Mouse (Mus musculus) c-Kit-negative CD71-positive TER-119-positive erythroid progenitor cells, embryonic 14.5 days (primary cell): ENCODE data around the gene Rnf149.
A peak's percentile ranks its signal among the peaks of the same experiment; 100 is the strongest.

Experiments
- DNase-seq: peaks from one replicate; pipeline ENCODE4 v3.0.0-alpha.2; 2013; ENCODE audit warnings: low read depth, low spot score

Gene Rnf149

DNA sequence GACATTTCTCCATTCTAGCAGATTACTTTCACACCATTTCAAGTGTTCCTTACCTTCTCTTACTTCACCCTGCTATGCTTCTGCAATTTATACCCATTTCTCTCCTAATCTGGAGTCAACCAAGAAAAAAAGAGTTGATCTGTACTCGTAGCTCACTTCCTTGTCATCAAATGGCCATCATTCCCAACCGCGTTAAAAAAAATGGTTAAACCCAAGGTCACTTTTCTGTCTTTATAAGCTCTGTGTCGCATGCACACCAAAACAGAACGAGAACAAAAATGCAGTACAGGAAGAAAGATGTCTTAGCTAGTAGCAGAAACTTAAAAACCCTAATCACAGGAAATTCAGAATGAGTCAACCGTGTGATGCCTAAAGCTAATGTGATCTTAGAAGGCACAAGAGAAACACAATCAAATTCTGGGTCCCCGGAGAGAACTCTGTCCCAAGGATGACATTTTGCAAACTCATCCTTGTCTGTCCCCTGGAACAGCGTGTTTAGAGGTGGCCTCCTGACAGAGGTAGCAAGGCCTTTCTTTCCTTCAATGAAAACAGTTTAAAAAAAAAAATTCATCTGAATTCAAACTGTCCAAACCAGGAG is 1.3 kb downstream of the Rnf149 start:
- peak; percentile 39 for DNase-seq

DNA sequence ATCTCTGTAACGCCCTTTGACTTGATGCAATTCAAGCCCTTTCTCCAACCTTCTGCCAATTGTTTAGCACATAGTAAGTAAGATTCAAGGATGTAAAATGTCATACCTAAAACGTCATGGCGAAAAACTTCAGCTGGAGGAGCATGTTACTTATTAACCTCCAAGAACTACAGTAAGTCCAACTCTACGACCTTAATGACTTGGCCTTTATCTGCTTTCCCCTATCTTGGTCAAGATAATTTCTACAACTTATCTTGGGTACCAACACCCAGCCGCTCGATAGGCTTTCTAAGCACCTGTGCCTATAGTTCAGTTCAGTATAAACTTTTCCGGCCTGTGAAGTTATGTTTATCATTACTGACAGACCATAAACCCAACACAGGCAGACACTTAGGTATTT is 3.3 kb downstream of the Rnf149 start:
- DNase-seq = no peak

DNA sequence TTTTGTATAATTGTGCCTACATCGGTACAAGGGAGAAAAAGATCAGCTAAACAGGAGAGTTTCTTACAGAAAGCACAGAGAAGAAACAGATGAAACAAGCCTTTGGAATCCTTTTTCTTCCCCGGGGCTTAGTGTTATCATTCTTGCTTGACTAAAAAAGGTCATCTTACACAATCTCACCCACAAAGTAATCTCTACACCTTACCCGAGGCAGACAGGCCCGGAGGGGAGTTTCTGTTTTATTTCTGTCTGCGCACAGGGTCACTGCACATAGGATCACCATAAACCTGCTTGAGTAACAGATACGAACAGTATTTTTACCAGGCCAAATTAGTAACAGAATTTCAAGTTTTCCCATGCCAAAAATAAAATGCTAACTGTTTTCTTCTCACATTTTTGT is 5.6 kb downstream of the Rnf149 start:
- DNase-seq = no peak

DNA sequence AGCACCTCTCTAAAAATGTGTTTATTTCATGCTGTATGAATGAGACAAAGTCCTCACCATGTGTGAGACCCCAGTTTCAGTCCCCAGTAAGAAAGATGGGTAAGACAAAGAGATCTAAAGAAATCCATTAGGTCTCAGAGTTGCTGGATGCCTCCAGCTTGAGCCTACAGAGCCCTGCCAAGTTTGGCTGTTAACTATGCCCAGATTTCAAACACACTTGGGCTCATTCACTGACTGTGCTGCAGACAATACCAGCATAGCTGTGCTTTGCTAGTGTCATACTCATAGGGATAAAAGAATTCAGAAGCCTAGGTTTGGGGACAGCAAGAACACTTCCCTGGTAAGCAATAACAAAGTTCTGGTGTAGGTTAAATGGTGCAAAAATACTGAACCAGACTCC is 9.1 kb downstream of the Rnf149 start:
- no peak for DNase-seq

DNA sequence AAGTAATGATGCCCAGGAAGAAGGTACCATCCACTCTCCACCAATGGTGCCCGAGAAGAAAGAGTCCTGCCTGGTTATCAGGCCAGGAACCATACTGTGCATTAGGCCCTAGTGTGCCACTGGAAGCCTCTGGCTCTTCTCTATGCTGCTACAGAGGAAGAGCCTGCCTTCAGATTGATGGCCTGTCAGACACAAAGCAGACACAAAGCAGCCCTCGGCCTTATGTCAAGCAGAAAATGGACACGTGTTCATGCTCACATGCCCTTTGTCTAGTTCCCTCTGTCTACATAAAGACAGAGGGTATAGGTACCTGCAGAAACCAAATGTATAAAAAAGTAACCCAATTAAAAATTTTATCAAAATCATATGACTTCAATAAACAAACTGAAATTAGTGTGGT is 12.6 kb downstream of the Rnf149 start:
- DNase-seq = no peak

DNA sequence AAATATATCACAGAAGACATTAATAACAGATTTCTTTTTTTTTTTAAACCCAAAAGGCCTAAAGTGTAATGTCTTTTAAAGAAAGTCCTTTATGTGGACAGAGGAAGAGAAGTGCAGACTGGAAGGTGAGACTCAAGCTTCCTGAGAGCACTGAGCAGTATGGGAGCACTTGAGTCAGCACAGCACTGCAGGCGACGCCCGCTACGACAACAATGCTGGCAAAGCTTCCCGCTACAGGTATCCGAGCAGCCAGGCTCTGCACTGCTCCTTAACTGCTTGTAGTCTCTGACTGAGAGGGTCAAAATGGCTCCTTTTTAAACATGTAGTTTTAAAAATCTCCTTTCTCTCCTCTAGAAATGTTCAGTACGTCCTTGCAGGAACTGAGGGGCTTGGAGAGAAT is 14.0 kb downstream of the Rnf149 start:
- no peak for DNase-seq

DNA sequence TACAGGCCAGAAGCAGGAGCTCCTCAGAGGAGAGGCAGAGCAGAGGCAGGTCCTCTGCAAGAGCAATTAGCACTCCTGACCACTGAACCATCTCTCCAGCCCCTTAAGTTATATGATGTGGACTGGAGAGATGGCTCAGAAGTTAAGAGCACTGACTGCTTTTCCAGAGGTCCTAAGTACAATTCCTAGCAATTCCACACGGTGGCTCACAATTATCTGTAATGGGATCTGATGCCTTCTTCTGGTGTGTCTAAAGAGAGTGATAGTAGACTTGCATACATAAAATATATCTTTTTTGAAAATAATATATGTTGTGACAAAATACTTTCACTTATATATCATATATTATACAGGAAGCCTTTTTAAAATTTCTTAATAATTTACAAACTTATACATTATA is 15.3 kb downstream of the Rnf149 start:
- no peak for DNase-seq

DNA sequence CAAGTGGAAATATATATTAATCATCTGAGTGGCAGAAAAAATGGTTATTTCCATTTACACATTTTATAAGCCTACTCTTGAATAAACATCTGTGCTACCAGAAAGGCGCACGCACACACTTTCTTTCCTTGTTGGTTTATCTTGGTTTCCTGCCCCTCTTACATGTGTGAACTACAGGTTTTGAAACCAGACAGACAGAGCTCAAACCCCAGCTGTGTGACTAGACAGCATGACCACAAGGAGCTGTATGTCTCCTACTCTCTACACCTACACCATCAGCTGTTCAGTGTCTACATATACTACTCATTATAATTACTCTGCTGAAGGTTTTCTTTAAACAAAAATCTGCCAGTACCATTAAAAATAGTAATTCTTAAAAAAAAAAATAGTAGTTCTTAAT is 18.2 kb downstream of the Rnf149 start:
- DNase-seq = no peak

DNA sequence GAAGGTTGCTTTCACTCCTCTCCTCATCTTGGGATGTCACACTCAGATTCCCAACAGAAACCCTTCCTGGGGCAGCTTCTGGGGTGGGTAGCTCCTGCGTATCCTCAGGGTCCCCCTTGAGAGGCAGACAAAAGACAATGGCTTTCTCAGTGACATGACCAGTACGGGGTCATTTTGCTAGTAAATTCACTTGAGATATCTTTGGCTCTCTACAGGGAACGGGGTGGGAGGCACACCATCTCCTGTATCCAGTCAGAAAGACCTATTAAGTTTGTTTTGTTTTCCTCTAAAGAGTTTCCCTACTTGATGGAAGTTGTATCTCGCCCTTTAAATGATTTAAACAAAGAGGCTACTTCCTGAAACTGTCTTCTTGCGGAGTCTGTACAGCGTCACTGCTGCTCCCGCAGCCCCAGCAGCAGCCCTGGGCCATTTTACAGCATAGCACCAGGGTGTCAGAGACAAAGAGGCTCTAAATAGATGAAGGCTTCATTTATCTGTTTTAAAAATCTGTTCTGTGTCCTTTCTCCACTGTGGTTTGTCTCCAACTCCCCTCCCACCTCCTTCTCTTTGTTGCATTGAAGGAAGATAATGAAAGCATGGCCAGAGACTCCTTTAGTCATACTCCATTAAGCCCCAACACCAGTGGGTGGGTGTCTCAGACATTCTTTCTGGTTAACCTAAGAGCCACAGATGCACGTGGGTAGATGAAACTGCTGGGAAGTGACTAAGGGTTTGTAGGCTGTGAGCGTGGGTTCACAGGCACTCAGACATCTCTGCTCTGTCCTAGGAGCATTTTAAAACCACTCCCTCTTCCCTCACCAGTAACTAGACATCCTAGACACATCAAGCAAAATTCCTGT is 21.4 kb downstream of the Rnf149 start:
- no peak for DNase-seq

DNA sequence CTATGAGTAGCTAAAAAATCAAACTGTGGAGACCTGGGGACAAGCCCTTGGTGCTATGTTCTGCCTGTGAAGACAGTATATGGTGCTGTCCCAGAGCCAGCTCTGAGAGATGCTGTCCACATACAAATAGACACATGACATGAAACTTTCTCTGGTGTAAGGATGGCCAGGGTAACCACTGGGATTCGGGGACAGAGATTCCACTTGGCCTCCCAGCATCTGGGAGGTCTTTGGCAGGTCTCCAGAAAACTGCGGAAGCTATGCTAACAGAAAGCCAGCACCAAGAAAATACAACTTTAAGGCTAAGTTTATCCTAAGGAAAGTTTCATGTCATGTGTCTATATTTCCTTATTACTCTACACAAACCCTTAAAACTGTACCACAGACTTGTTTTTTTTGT is 27.4 kb downstream of the Rnf149 start:
- no peak for DNase-seq

DNA sequence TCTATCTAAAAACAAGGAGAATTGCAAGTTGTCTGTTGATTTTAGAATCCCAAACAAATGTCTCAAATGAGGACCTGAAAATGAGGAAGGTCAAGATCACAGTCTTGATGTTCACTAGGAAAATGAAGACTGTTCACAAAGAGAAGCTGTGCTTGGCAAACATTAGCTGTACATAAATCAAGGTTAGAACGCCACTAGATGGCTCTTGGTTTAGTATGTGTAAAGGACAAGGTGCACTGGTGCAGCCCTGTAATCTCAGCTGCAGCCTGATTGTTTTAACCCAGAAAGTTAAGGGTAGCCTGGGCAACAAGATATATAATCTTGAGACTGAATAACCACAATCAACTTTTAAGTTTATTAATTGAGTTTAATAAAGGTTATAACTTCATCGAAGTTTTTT is 30.0 kb downstream of the Rnf149 start:
- DNase-seq = no peak

DNA sequence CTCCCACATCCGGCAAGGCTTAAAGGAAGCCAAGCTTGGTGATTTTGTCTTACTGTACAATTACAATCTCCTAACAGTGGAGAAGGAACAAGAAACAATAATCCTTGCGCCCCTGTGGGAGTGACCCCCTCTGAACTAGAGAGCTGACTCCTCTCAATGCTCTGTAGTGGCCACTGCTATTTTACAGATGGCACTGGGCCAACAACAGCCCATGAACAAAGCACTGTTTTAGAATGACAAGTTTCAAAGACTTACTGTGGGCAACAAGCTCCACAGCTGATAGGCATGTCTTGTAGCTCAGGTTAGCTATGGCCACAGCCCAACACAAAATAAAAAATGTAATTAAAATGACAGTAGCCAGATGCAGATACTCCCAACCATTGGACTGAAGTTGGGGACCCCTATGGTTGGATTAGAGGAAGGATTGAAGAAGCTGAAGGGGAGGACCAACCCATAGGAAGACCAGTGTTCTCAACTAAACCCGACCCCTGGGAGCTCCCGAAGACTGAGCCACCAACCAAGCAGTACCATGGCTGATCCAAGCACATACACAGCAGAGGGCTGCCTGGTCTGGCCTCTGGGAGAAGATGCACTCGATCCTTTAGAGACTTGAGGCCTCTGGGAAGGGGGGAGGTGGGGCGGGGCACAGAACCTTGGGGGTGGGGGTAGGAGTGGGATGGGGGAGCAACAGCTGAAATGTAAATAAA is 30.9 kb downstream of the Rnf149 start:
- no peak for DNase-seq

DNA sequence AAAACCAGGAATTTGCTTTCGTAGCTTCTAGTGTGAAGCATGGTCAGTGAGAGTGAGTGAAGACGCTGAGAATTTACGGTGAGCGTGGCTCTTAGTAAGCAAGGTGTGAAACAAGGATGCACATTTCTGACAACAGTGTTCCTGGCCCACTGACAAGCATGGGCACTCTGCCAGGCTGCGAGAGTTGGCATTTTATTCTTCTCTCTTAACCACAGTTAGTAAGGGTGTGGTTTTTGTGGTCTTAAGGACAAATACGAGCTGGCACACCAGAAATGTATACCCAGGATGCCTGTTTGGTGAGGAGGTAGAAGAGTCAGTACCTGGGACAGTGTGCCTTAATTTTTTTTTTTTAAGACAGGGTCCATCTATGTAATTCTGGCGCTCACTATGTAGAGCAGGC is 31.6 kb downstream of the Rnf149 start:
- no peak for DNase-seq

DNA sequence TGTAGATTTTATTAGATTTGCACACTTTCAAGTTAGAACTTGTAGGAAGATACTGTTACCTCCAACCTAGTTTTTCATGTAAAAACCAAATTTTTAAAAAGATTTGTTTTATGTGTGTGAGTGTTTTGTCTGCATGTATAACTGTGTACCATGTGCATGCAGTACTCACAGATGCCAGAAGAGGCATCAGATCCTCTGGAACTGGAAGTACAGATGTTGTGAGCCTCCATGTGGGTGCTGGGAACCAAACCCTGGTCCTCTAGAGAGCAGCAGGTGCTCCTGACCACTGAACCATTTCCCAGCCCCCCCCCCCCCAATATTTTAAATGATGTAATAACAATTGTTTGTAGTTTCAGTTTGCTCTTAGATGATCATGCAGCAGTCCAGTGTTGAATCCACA is 36.6 kb downstream of the Rnf149 start:
- DNase-seq = no peak

DNA sequence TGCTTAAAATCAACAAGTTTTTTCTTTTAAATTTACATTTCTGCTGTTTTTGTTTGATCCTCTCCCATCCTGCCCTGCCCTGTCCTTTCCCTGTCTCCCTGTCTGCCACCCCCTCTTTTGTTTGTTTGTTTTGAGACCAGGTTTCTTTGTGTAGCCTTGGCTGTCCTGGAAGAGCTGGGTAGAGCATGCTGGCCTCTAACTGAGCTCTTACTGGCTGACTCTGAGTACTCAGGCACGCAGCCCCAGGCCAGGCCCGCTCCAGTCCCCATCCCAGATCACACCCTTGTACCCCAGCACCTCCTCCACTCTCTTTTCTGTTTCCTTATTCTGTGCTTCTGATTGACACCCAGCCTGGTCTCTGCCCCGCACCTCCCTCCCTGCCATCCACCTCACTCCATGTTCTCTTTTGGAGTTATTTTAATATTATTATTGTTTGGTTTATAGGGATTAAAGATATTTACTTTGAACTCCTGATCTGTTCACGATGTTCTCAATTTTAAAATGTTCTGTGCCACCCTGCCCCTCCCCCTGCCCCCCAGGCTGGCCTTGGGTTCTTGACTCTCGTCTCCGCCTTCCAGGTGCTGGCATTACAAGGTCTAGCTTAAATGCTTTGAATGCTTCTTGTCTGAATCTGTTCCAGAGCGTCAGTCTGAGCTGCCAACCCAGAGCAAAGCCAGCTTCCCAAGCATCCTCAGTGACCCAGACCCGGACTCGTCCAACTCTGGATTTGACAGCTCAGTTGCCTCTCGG is 39.4 kb downstream of the Rnf149 start:
- DNase-seq = no peak

DNA sequence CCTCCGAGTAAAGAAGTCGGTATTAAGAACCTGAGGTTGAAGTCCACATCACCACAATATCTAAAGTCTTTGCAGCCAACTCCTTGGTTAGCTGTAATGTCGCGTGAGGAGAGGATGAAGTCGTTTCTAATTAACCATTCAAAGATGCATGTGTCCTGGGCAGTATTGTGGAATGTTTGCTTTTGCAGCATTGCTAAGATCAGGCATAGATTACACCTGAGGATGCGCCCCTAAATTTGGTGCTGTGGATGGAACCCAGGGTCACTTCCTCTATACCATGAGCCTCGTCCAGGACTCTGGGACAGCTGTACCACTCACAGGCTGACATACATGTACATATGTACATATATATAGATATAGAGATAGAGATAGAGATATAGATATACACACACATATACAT is 40.5 kb downstream of the Rnf149 start:
- no peak for DNase-seq

DNA sequence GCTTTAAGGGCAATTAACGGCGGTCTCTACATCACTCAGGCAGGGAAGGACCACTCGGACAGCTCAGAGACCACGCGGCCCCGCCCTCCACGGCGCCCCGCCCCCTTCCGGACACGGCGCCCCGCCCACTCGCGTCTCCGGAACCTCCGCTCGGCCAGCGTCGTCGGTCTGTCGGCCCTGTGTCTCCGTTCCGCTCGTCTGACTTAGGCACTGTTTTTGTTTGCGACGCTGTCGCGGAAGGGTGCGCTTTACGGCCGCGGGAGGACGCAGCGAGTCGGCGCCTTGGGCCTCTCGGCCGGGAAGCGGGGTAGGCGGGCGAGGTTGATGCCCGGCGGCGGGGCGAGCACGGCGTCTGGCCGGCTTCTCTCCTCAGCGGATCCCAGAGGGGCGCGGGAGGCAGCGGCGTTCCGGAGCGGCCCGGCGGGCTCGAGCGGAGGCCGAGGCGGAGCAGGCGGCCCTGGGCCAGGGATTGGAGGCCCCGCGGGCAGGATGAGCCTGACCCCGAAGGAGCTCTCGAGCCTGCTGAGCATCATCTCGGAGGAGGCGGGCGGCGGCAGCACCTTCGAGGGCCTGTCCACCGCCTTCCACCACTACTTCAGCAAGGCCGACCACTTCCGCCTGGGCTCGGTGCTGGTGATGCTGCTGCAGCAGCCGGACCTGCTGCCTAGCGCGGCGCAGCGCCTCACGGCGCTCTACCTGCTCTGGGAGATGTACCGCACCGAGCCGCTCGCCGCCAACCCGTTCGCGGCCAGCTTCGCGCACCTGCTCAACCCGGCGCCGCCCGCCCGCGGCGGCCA is 41.5 kb downstream of the Rnf149 start:
- peak; percentile 97 for DNase-seq

DNA sequence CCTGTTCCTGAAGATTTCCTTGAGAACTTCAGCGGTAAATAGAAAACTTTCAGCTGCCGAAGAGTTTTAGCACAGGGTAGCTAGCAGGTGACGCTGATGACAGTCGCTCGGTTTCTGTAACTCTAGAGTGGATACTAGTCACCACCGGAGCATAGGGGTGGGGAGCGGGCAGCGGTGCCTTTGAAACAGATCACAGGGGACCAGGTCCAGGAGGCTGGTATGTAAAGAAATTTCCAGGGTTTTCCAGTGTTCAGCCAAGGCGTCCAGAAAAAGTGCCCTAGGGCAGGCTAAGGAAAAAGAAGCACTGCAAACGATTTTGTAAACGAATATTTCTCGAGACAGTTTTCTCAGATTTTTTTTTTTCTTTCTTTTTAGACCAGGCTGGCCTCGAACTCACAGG is 42.4 kb downstream of the Rnf149 start, which contains the start of gene Cnot11:
TSS of gene Cnot11 (plus strand) at position 162 of the 400 bp plus-strand sequence.
- no peak for DNase-seq

DNA sequence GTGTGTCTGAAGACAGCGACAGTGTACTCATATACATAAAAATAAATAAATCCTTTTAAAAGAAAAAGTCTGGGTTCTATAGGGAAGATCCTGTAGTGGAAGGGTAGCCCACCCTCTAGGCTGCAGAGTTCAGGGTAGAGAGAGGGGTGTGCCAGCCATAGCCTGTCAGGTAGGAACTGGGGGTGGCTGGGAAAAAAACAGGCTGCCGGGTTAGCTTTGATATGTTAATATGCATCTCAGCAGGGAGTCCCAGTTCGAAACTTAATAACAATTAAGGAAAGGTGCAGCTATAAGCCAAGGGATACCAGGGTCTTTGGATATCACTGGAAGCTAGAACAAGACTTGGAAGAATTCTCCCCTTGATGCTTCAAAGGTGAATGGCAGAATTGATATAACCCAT is 43.3 kb downstream of the Rnf149 start:
- no peak for DNase-seq

DNA sequence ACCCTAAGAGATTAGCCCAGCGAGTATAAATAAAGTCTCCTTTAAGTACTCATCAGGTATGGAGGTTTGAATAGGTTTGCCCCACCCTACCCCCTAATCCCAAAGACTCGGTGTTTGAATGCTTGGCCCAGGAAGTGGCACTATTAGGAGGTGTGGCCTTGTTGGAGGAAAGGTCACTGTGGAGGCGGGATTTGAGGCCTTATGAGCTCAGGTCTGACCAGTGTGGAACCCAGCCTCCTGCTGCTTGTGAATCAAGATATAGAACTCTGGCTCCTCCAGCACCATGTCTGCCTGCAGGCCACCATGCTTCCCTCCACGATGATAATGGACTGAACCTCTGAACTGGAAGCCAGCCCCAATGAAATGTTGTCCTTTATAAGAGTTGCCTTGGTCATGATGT is 46.2 kb downstream of the Rnf149 start:
- DNase-seq = no peak

DNA sequence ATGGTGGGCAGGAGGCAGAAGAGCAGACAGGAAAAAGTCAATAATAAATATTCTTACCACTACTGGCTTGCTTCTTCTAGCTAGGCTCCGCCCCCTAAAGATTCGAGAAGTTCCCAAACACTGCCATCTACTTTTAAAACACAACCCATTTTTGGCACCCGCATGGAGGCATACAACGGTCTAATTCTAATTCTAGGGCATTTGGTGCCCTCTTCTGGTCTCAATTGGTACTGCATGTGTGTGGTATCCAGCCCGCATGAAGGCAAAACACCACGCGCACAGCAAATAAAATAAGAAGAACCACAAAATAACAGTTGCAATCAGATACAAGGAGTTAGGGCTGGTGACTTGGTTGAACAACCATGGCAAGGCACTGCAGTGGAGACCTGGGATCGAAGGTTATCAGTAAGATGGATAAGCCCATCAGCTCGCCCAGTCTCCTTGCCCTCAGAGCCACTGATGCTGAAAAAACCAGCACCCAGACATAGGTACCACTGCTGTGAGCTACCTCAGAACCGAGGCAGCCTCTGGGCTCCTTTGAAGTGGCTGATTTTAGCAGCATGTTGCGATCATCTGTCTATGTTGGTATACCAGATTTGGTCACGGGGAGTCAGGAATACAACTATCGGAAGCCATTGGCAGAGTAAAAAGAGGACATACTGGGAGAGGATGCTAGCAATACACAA is 46.8 kb downstream of the Rnf149 start:
- DNase-seq = peak; percentile 63
